Mouse (Mus musculus) CD8-positive naive resting alpha-beta T cell, adult 2 months (primary cell): ENCODE results near the gene Gm5483.
"Not testable (repeated sequence)": the region's sequence is repeated elsewhere in the genome, so short reads cannot be mapped to it uniquely, and the experiment has no call there.

ENCODE experiments used
- DNase-seq, 2 experiments: peaks; one replicate each; pipeline ENCODE4 v3.0.0; 2022; ENCODE audit warnings: low read depth in 2 of 2, low spot score in 2 of 2

Gene Gm5483

DNA sequence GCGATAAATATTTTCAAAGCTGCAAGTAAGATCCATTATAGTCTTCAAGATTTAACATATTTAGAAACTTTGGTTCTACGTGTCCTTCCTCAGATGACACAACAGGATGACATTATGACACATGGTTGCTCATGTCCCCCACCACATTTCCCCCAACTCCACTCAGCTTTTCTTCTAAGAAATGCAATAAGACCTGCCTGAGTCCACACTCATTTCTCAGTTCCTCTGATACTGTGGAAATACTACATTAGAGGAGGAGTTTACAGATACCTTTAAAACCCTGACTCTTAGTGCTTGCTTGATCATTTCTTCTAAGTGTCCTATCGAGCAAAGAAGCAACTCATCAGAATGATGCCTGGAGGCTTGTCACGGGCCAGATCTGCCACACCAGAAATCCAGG lies at the start of gene Gm5483:
TSS of gene Gm5483 (plus strand) at position 301 of the 400 bp plus-strand sequence.
- not testable (repeated sequence) for DNase-seq

DNA sequence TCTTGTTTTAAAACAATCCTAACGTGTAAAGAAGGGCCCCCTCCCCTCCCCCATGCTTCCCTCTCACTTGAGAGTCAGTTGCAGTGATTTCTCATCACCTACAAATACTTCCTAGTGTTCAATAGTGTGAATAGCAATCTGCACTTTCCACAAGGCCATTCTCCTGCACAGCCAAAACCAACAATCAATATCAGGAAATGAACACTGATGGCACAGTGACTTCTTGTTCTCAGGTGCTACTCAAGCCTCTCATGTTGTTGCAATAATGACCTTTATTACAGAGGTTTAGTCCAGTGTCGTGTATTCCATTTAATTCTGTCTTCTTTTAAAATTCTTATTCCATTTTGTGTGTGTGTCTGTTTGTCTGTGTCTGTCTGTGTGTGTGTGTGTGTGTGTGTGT lies 45.8 kb upstream of the Gm5483 start:
- DNase-seq: no peak

DNA sequence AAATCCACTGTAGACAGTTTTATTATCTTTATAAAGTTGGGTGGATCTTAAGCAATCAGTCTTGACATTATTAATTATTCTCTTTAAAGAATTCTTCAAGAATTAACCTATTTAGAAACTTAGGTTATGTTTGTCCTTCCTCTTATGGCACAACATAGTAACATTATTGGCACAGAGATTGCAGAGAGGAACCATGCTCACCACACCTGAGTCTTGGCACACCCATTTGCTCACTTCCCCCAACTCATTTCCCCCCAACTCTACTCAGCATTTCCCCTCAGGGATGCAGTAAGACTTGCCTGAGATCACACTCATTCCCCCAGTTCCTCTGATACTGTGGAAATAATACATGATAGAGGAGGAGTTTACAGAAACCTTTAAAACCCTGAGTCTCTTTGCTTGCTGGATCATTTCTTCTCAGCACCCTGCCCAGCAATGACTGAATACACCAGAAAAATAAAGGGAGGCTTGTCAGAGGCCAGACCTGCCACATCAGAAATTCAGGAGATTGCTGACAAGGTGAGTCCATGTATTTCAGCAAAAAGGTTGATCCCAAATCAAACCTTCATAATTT lies 27.5 kb upstream of the Gm5483 start, which contains the start of gene Stfa2l1:
TSS of gene Stfa2l1 (plus strand) at position 410 of the 574 bp plus-strand sequence.
- no peak for DNase-seq

GRCm38 (mm10) chr16:36167841-36168240 lies 16.2 kb upstream of the Gm5483 start:
- not testable (repeated sequence) for DNase-seq

DNA sequence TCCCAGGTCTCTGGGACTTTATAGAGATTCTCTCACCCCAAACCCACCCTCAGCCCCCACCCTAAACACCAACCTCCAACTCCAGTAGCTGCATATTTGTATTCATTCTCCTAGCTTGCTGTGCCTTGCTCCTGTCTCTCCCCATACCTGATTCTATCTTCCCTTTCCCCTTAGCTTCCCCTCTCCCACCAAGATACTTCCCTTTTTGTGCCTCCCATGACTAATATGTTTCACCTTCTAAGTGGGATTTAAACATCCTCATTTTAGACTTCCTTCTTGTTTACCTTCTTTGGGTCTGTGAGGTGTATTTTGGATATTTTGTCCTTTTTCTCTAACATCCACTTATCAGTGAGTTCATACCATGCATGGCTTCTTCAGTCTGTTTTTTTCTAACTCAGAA lies 7.9 kb upstream of the Gm5483 start:
- no peak for DNase-seq

DNA sequence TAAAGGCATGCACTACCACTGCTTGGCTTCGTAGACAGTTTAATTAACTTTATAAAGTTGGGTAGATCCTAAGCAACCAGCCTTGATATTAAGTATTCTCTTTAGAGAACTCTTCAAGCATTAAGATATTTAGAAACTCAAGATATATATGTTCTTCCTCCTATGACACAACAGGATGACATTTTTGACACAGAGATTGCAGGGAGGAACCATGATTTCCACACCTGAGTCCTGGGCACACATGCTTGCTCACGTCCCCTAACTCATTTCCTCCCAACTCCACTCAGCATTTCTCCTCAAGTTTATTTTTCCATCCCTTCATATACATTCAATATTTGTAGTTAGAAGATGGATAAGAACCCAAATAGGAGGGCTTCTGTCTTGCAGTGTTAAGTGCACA lies 4.1 kb upstream of the Gm5483 start:
- DNase-seq: no peak

GRCm38 (mm10) chr16:36199226-36199625 lies 15.2 kb downstream of the Gm5483 start:
- no peak for DNase-seq

DNA sequence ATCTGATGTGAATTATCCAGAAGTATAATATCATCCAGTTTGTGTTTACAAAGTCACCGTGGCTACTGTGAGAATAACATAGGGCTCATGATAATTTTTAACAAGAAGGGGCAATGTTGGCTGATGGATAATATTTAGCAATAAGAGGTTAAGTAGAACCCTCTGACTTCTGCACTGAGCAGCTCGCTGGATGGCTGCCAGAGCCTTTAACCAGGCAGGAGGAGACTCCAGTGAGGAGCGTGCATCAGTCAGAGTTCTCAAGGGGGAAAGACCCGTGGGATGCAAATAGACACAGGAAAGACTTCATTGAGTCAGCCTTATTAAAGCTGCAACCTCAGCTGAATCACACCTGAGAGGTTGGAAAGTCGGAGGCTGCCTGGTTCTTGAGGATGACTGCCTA lies 19.8 kb downstream of the Gm5483 start:
- no peak for DNase-seq

- not testable (repeated sequence) for DNase-seq
These were observed 21.7 kb downstream of the Gm5483 start for GRCm38 (mm10) chr16:36205684-36206083.

GRCm38 (mm10) chr16:36209967-36210453 lies 26.0 kb downstream of the Gm5483 start, which contains the start of gene Gm5416:
Gene Gm5416, plus strand, starts transcription at chr16:36210403.
- DNase-seq: no peak

GRCm38 (mm10) chr16:36221168-36221567 lies 37.2 kb downstream of the Gm5483 start, which contains the start of gene 2010005H15Rik:
Gene 2010005H15Rik, plus strand, starts transcription at chr16:36221468.
- not testable (repeated sequence) for DNase-seq
